Mouse (Mus musculus) intestine, embryonic 14.5 days (tissue): ENCODE results near the gene Ccdc180. TPM values are rescaled to one million over a fixed set of nuclear protein-coding genes. Genes with fewer than 3 reads are reported as not detected.

ENCODE experiments used
- polyA plus RNA-seq: library from polyadenylated mRNA; unstranded; fragments of >200 nt; fragmentation: Nextera tagmentation; extraction: Ambion mirVana; gene quantifications from 2 replicates; pipeline ENCODE4 v1.2.1, GENCODE M21; 2014

Gene Ccdc180
- polyA plus RNA-seq, 1 experiment from 2014 or later, result 0.04 TPM

Other genes starting within 250 kb of the Ccdc180 start
- gene Aldh1b1, start 91.3 kb upstream of the Ccdc180 start, polyA plus RNA-seq, result 96.9 and 115 TPM in 2 replicates
- 0.67 and 1.3 TPM in 2 replicates for gene Igfbpl1, start 63.4 kb upstream of the Ccdc180 start, polyA plus RNA-seq
- gene Stra6l, start 41.6 kb upstream of the Ccdc180 start, polyA plus RNA-seq, result 6.9 and 8.7 TPM in 2 replicates
- gene Tdrd7, start 75.0 kb downstream of the Ccdc180 start, polyA plus RNA-seq, result 16.5 and 20.2 TPM in 2 replicates
- gene Tmod1, start 148.6 kb downstream of the Ccdc180 start, polyA plus RNA-seq, result 2.5 TPM in 2 replicates
- gene Ncbp1, start 248.3 kb downstream of the Ccdc180 start, polyA plus RNA-seq, result 77.6 and 81.5 TPM in 2 replicates
- 25.0 and 31.3 TPM in 2 replicates for gene Tstd2, start 248.4 kb downstream of the Ccdc180 start, polyA plus RNA-seq